Mouse (Mus musculus) NIH3T3 (cell line): ENCODE data around the gene Macf1.
"Not testable (repeated sequence)": the region's sequence is repeated elsewhere in the genome, so short reads cannot be mapped to it uniquely, and the experiment has no call there.

Experiments
- DNase-seq: peaks from one replicate; pipeline ENCODE4 v3.0.0-alpha.2; 2012; ENCODE audit warnings: low read depth

Macf1 gene

GRCm38 (mm10) chr4:123669696-123670095, 14.5 kb downstream of the Macf1 start:
- no peak for DNase-seq

DNA sequence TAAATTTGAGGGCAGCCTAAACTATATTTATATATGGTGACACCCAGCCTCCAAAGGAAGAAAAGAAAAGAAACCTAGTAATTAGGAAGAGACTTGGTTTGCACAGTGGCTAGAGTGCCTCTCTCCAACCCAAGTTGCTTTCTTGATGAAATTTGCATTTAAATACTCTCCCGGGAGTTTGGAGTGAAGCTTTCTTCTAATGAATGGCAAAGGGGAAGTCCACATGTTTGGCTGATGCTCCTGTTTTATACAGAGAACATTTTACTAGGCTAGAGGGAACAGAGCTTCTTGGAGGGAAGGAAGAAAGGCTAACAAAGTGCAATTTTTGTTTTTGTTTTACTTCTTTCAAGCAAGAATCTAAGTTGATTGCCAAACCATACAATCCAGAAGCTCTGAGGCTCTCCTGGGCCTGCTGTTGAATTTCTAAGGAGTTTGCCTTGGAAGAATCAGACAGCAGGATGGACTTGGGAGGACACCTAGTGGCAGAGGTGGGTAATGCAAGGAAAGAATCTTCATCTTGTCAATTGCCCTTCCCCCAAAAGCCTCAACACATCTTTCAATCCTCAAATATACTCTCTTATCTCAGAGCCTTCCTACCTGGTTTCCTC, 16.8 kb downstream of the Macf1 start:
- DNase-seq, result peak; percentile 95

GRCm38 (mm10) chr4:123666517-123666916, 17.6 kb downstream of the Macf1 start:
- peak; percentile 50 for DNase-seq

- peak; percentile 17 for DNase-seq
Observed at GRCm38 (mm10) chr4:123665681-123666278, 18.4 kb downstream of the Macf1 start.

- DNase-seq, result peak; percentile 72
Observed at GRCm38 (mm10) chr4:123664951-123665661, 19.1 kb downstream of the Macf1 start.

DNA sequence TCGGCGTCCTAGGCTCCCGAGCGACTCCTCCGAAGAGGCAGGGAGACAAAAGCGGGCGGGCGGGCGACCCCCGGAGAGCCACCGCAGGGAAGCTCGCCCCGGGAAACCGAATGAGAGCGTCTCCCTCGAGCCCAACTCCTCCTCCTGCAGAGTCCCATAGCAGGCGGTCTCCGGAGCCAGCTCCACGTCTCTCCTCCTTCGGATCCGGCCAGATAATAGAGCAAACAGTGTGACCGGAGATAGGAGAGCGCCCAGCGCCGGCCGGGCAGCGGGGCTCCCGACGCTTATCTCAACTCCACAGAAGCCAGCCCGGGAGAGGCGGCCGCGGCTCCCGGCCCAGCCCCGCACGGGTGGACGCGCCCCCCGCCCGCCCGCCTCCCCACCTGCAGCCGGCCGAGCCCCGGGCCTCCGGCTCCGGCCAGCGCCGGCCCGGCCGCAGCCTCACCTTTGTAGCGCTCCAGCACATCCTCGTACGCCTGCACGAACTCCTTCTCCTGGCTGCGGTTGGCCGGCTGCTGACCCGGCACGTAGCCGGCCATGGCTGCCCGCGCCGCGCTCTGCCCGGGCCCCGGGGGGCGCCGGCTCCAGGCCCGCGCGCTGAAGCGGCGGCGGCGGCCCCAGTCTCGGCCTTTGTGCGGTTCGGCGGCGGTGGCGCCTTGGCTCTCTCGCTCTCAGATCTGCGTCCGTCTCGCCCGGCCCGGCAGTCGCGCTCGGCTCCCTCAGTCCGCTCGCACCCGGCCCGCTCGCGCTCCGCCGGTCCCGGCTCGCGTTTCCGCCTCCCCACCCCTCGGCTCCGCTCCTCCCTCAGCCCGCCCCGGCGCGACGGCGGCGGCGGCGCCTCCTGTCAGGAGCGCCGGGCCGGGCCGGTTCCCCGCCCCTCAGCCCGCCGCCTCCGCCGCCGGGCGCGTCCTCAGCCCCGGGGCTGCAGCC, 19.9 kb downstream of the Macf1 start:
- DNase-seq, result peak; percentile 86

GRCm38 (mm10) chr4:123663688-123663965, 20.5 kb downstream of the Macf1 start:
- peak; percentile 55 for DNase-seq

- DNase-seq, result no peak
Observed at GRCm38 (mm10) chr4:123662914-123663687, 21.1 kb downstream of the Macf1 start.

DNA sequence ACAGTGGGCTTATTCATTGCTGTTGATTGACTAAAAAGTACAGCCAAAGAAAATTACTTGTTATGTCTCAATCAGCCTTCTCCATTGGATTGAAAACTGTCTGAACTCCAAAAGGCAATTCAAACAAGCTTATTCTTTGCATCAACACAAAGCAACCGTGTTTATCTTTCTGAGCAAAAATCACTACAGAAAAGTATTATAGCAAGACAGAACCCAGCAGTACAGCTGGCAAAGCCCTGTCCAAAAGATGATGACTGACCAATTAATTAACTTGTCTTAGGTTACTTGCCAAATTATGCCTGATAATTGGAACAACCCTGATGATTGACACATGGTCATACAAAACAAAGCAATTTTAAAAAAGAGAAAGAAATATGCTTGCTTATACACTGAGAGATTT, 26.0 kb downstream of the Macf1 start:
- no peak for DNase-seq

DNA sequence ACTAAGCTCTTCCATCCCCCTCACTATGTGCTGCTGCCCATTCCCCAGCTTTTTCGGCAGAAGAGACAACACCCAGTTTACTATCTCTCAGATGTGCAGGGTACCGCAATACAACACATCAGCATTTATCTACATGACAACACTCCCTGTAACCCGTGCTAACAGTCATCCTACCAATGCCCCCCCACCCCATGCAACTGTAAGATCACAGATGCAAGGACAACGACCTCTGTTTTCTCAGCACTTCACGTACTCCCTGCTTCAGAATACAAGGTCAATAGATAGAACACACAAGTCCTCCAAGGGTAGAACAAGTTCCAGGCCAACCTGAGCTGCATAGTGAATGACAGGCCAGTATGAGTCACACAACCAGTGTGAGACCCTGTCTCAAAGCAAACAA, 28.9 kb downstream of the Macf1 start:
- no peak for DNase-seq

- no peak for DNase-seq
Observed at GRCm38 (mm10) chr4:123654566-123654965, 29.6 kb downstream of the Macf1 start.

DNA sequence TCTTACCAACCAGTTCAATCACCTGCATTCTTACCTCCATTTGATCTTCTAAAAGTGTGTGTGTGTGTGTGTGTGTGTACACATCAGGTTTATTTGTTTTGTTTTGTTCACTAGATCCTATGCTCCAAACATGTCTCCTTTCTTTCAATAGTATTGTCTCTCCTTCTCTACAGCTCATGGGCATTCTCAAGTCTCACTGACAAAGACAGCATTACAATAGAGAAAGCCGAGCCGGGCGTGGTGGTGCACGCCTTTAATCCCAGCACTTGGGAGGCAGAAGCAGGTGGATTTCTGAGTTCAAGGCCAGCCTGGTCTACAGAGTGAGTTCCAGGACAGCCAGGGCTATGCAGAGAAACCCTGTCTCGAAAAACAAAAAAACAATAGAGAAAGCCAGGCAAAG, 30.7 kb downstream of the Macf1 start:
- DNase-seq, result not testable (repeated sequence)

DNA sequence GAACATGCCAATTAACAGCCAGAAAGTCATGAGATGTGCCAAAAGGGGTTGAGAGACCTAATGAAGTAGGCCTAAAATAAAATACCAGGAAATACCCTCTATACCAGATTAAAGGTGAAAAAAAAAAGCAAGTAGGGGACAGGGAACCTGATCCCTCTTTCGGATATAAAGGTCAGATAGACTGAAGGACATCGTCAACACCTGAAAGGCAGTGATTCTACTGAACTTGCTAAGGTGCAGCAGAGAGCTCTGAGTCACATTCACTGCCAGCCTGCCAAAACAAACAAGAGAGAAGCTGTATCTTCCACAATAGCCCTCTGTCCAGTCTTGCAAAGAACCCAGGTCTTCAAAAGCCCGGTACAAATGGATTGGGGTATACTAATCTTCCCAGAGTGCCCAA, 32.0 kb downstream of the Macf1 start:
- DNase-seq, result no peak

DNA sequence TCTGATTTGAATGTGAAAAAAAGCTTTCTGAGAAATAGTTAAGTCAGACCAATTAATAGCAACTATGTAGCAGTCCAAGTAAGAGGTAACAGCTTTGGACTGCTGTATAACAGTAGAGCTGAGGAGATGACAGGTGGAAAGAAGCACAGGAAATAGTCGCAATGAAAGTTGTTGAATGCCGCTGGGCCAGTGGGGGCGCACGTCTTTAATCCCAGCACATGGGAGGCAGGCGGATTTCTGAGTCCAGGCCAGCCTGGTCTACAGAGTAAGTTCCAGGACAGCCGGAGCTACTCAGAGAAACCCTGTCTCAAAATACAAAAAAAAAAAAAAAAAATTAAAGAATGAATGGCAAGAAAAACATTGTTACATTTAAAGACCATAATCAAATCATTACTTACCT, 35.0 kb downstream of the Macf1 start:
- DNase-seq, result no peak

- DNase-seq, result no peak
Observed at GRCm38 (mm10) chr4:123647668-123648067, 36.5 kb downstream of the Macf1 start.

DNA sequence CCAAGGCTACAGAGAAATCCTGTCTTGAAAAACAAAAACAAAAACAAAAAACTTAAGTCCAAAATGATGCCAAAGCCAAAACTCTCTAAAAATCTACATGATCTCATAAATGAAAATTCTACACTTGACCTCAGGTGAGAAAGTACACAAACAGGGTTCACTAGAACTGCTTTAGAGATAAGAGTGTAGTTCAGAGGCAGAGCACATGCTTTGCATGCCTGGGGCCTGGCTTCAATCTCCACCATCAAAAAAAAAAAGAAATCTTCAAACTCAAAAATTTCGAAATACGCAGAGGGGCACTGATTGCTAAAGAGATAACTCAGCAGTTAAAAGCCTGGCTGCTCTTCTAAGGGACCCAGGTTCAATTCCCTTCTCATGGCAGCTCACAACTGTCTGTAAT, 37.1 kb downstream of the Macf1 start:
- DNase-seq, result peak; percentile 65

- peak; percentile 55 for DNase-seq
Observed at GRCm38 (mm10) chr4:123645246-123645845, 38.8 kb downstream of the Macf1 start.

- no peak for DNase-seq
Observed at GRCm38 (mm10) chr4:123643561-123643960, 40.6 kb downstream of the Macf1 start.

DNA sequence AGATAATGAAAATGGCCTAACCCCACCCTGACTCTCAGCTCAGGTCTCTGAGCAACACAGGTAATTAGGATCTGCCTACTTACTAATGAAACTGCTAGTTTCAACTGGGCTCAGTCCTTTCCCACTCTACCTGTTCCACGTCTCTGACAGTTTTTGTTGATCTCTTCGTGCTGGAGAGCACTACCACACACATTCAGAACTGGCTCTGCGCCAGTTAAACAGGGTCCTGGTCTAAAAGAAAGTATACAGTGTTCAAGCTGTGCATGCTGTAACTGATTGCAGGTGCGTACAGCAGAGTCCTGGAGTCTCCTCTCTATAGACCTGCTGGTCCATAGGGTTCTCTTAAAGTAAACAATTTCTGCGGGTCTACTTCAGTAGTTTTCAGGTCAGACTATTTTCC, 41.3 kb downstream of the Macf1 start:
- DNase-seq, result peak; percentile 33

- DNase-seq, result no peak
Observed at GRCm38 (mm10) chr4:123637136-123637535, 47.0 kb downstream of the Macf1 start.

- DNase-seq, result no peak
Observed at GRCm38 (mm10) chr4:123635428-123635827, 48.7 kb downstream of the Macf1 start.
